Mouse (Mus musculus): ENCODE results near the gene Actg1.

DNA sequence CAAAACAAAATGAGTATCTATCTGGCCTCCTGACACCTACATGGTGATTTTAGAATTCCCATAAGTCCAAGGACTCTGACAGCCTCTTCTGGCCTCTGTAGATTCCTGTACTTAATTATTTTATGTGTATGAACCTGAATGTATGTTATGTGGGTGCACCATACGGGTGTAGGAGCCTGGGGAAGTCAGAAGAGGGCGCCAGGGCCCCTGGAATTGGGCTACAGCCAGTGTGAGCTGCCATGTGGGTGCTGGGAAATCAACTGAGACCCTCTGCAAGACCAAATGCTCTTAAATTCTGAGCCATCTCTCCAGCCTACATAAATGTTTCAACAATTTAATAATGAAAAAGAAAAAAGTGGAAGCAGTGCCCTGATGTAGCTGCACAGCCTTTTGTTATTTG is 10.9 kb downstream of the Actg1 start:
- TF ChIP-seq CTCF (conservative IDR thresholded peaks at IDR 0.05; ENCODE audit: low read length) (no peak), NANOG (IDR thresholded peaks at IDR 0.05; ENCODE audit: borderline replicate concordance, low read length) (no peak)
